18 mouse cellular contexts compared by ENCODE assay signal in genomic region chr5:140878644-140879043, GRCm38 (mm10). TPM values are rescaled to one million over a fixed set of nuclear protein-coding genes. Genes with fewer than 3 reads are reported as not detected.
DNase-seq lines count a peak whose midpoint lies in the region; ATAC-seq and TF ChIP-seq lines count a peak whose summit lies in the region.
"Had no signal": no experiment of that assay in that cellular context is flagged by ENCODE, and none has a peak within 500 bp of the region (broad histone marks: within the 10 kb centered on the region; RNA-seq: fewer than 3 reads in every experiment).

No protein-coding gene starts in this region.

- no peak for ATAC-seq in megakaryocyte-erythroid progenitor cell, adult 5-6 weeks (replicated peaks; ENCODE audit: low FRiP score, low TSS enrichment, poor library complexity, severe bottlenecking)
- ATAC-seq: inflammation-experienced regulatory T-cells, adult 6 months; midbrain, embryonic 16.5 days had no signal

- H3K4me3 ChIP-seq in liver, adult 2 months (ENCODE audit: insufficient read depth, low read depth, low read length) = no peak overlapping the region
- H3K4me3 ChIP-seq in cerebellum, adult 2 months (replicated peaks; ENCODE audit: insufficient read depth, low read depth, low read length) = no peak overlapping the region
- H3K4me3 ChIP-seq: embryonic facial prominence, embryonic 10.5 days; limb, embryonic 10.5 days; neural tube, embryonic 15.5 days had no signal

- peak; percentile 26; the same call in 1 of the 2 replicates for TF ChIP-seq CTCF in liver, adult 2 months (IDR thresholded peaks at IDR 0.05; ENCODE audit: low read depth, low read length)
- TF ChIP-seq CTCF in brain, embryonic 14.5 days (IDR thresholded peaks at IDR 0.05; ENCODE audit: borderline replicate concordance, extremely low read depth, insufficient read depth, insufficient read length) = peak; percentile 41; the same call in 1 of the 2 replicates
- TF ChIP-seq CTCF in cerebellum, adult 2 months (IDR thresholded peaks at IDR 0.05; ENCODE audit: borderline replicate concordance, insufficient read depth, low read depth, low read length) = no peak

- H3K27ac ChIP-seq in liver, adult 2 months (replicated peaks; ENCODE audit: insufficient read depth, low read depth, low read length) = no peak overlapping the region
- no peak overlapping the region for H3K27ac ChIP-seq in cerebellum, adult 2 months (ENCODE audit: insufficient read depth, low read length)
- H3K27ac ChIP-seq: embryonic facial prominence, embryonic 10.5 days; limb, embryonic 10.5 days; neural tube, embryonic 15.5 days had no signal

- no peak overlapping the region for H3K9ac ChIP-seq in liver, adult 2 months (ENCODE audit: low read depth, low read length)
- H3K9ac ChIP-seq: neural tube, embryonic 15.5 days had no signal

- WGBS in liver, adult 2 months = 76% methylated on average over 6 of the region's 6 CpGs
- 72% methylated on average over 6 of the region's 6 CpGs for WGBS in cerebellum, adult 2 months

- H3K27me3 ChIP-seq in liver, adult 2 months (ENCODE audit: control insufficient read depth, insufficient read depth, low read length) = no peaks in the 10 kb centered on the region
- H3K27me3 ChIP-seq in cerebellum, adult 2 months (ENCODE audit: control insufficient read depth, insufficient read depth, low read length) = no peaks in the 10 kb centered on the region

- H3K79me2 ChIP-seq in liver, adult 2 months (ENCODE audit: control insufficient read depth, insufficient read depth, low read length) = no peaks in the 10 kb centered on the region

- no peak for DNase-seq in liver, adult 2 months (ENCODE audit: extremely low read depth, low read depth, low spot score)
- DNase-seq in liver (no peak), A20 (ENCODE audit: low read depth, low spot score) (peak; percentile 45)
- peak; percentile 54 for DNase-seq in CD4-positive helper T cell, adult 2 months (ENCODE audit: low read depth, low spot score)
- no peak for DNase-seq in brain, embryonic 14.5 days (ENCODE audit: low read depth)
- no peak for DNase-seq in cerebellum, adult 2 months
- DNase-seq in left cerebral cortex, adult 18-20 months (ENCODE audit: low spot score in 2 of 2) = no peak
- DNase-seq: adrenal gland, postnatal 25 days; cerebellum, adult 9-10 months; gastrocnemius, postnatal 10 days; kidney, postnatal 36 days; right cerebral cortex, postnatal 14 days had no signal

- no peaks in the 10 kb centered on the region for H3K4me1 ChIP-seq in liver, adult 2 months (ENCODE audit: control insufficient read depth, insufficient read depth, low read length)
- no peaks in the 10 kb centered on the region for H3K4me1 ChIP-seq in cerebellum, adult 2 months (ENCODE audit: control insufficient read depth, insufficient read depth, low read length)
- H3K4me1 ChIP-seq: limb, embryonic 10.5 days; neural tube, embryonic 15.5 days had no signal

- TF ChIP-seq POLR2A in liver, adult 2 months (IDR thresholded peaks at IDR 0.05; ENCODE audit: extremely low read depth, insufficient read depth, low read length) = no peak
- TF ChIP-seq POLR2A in brain, embryonic 14.5 days (IDR thresholded peaks at IDR 0.05; ENCODE audit: borderline replicate concordance, extremely low read depth, insufficient read depth, insufficient read length, poor library complexity, severe bottlenecking) = no peak
- no peak for TF ChIP-seq POLR2A in cerebellum, adult 2 months (IDR thresholded peaks at IDR 0.05; ENCODE audit: borderline replicate concordance, insufficient read depth, low read length)

- no peaks in the 10 kb centered on the region for H3K36me3 ChIP-seq in liver, adult 2 months (ENCODE audit: control insufficient read depth, insufficient read depth, low read length)
- H3K36me3 ChIP-seq: embryonic facial prominence, embryonic 10.5 days; limb, embryonic 10.5 days; neural tube, embryonic 15.5 days had no signal

RNA-seq across cellular contexts. Expression of gene Gna12, which starts 48.4 kb away (rescaled TPM):
- 43.1 and 56.9 TPM in 2 replicates for total RNA-seq in liver, adult 2 months (2014; rRNA removed)
- 85.1 and 88.2 TPM in 2 replicates for polyA plus RNA-seq in liver, adult 2 months (2012; rRNA removed)
- 96.8 and 122 TPM in 2 replicates for polyA plus RNA-seq in brain, embryonic 14.5 days (2012; rRNA removed)
- total RNA-seq in megakaryocyte-erythroid progenitor cell, adult 5-6 weeks (2014; fragmentation: Nextera tagmentation) = 54.8 and 74.3 TPM in 2 replicates
- 27.8 and 37.6 TPM in 2 replicates for total RNA-seq in megakaryocyte-erythroid progenitor cell, adult 5-6 weeks (2017)
- polyA plus RNA-seq in cerebellum, adult 2 months (2012; rRNA removed) = 104 and 123 TPM in 2 replicates
- total RNA-seq in left cerebral cortex, adult 18-20 months (2021) = 10 to 100 TPM; 61.3 to 71.0 TPM

Comparison
In these comparisons a context has a peak if more than half of its experiments do, and no peak if none do; other contexts are left out.
1. DNase-seq: peak in A20 (single experiment) and CD4-positive helper T cell, adult 2 months (single experiment); none in liver, adult 2 months (single experiment), liver (single experiment), brain, embryonic 14.5 days (single experiment), cerebellum, adult 2 months (0 of 2) and left cerebral cortex, adult 18-20 months (0 of 2).